Mouse (Mus musculus) stomach, postnatal 0 days (tissue): Measurements from ENCODE around the gene Ggt5.

Experiments used
- CTCF ChIP-seq: IDR thresholded peaks from 2 replicates; pipeline ENCODE4 v1.5.1; 2016; ENCODE audit warnings: antibody characterized with exemption, low read depth, mild to moderate bottlenecking, moderate library complexity
- EP300 ChIP-seq: optimal IDR thresholded peaks from 2 replicates; pipeline ENCODE3; 2016; ENCODE audit warnings: antibody characterized with exemption

- TF ChIP-seq CTCF (0 out of 2 replicates have a peak, but pooled peaks have one; percentile 13), EP300 (no peak)
Measured at GRCm38 (mm10) chr10:75591211-75591894, 2.2 kb downstream of the Ggt5 start.
